Mouse (Mus musculus) bone marrow macrophage, adult 2 months (primary cell): Measurements from ENCODE around the gene Olfr128.
"Not testable (repeated sequence)": the region's sequence is repeated elsewhere in the genome, so short reads cannot be mapped to it uniquely, and the experiment has no call there.

Experiments
- CTCF ChIP-seq: IDR thresholded peaks from 2 replicates; pipeline ENCODE4 v1.5.1; 2012; ENCODE audit warnings: low read depth, mild to moderate bottlenecking, low read length, moderate library complexity
- POLR2A ChIP-seq: IDR thresholded peaks from 2 replicates; pipeline ENCODE4 v1.6.1; 2012; ENCODE audit warnings: mild to moderate bottlenecking, low read depth, low read length, borderline replicate concordance

- not testable (repeated sequence) for TF ChIP-seq CTCF, POLR2A
Observed at GRCm38 (mm10) chr17:37906821-37907220, 13.5 kb upstream of the Olfr128 start.
